In the genomic region with DNA sequence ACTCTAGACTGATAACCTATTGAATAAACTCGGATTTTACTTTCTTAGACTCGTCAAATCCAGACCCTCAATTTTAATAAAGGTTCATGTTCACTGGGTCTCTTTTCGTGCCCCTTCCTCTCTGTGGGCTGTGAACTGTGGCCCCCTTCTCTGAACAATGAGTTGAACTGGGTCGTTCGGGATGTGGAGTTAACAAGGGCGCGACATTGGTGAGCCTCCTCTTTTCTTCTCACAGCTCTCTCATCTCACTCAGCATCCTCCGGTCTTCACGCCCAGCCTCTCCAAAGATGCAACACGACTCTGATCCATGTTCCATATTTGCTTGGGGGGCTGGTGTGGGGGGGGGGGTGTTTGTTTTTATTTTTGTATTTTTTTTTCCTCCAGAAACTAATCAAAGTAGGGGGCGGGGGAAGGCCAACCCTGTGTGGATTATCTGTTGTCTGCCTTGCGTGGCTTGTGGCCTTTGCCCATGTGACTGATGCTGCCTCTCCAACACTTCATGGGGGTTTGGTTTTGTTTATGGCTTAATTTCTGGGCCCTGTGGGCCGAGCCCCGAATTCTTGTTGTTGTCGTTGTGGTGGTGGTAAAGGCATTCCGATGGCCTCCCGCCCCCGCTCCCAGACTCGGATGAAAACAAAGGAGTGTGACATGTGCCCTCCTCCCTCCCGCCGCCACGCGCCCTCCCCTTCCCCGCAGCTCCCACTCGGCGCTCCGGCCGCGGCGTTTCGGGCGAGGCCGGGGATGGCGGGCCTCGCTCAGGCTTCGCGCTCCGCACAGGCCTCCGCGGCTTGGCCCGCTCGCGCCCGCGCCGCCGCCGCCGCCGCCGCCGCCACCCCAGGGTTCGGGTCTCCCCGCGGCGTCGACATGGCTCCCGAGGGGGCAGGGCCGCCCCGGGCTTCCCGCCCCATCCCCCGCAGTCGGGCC, we compare ENCODE assay signal across 8 mouse cellular contexts. TPM values are rescaled to one million over a fixed set of nuclear protein-coding genes. Genes with fewer than 3 reads are reported as not detected.
A peak's percentile ranks its signal among the peaks of the same experiment; 100 is the strongest.
DNase-seq lines count a peak whose midpoint lies in the region; ATAC-seq lines count a peak whose summit lies in the region.

No protein-coding gene starts in this region.

- peak; percentile 20 for ATAC-seq in activated CD4-positive, CD25-positive, alpha-beta regulatory T cell, adult 4 months
- peak; percentile 68 for ATAC-seq in hindbrain, embryonic 13.5 days (ENCODE audit: low FRiP score)

- peak; percentile 78 to 80 for DNase-seq in cerebellum, postnatal 25 days
- DNase-seq in frontal cortex, postnatal 14 days (ENCODE audit: low spot score in 2 of 2): peak; percentile 32 to 40
- peak; percentile 41 to 59 for DNase-seq in layer of hippocampus, postnatal 25 days (ENCODE audit: extremely low spot score in 1 of 2, low spot score in 1 of 2)
- peak; percentile 51 for DNase-seq in lung, postnatal 14 days
- peak; percentile 71 for DNase-seq in retina, embryonic 14.5 days (ENCODE audit: low spot score)
- DNase-seq in urinary bladder, postnatal 14 days (ENCODE audit: low spot score): peak; percentile 61

- peak overlapping the region; percentile 72 for H3K4me2 ChIP-seq in hindbrain, embryonic 13.5 days

- peak overlapping the region; percentile 100 for H3K27ac ChIP-seq in hindbrain, embryonic 13.5 days

- peak overlapping the region; percentile 100 for H3K9ac ChIP-seq in hindbrain, embryonic 13.5 days

- 0 out of 2 replicates have a peak, but pooled peaks cover 2% of the 10 kb centered on the region for H3K36me3 ChIP-seq in hindbrain, embryonic 13.5 days

- H3K9me3 ChIP-seq in hindbrain, embryonic 13.5 days: no peaks in the 10 kb centered on the region

- no peaks in the 10 kb centered on the region for H3K27me3 ChIP-seq in hindbrain, embryonic 13.5 days

- WGBS in hindbrain, embryonic 13.5 days: under 1% methylated on average over 51 of the region's 63 CpGs

- H3K4me3 ChIP-seq in hindbrain, embryonic 13.5 days: peak overlapping the region; percentile 93

- H3K4me1 ChIP-seq in hindbrain, embryonic 13.5 days (replicated peaks): peaks cover 24% of the 10 kb centered on the region

RNA-seq across cellular contexts. Expression of gene Ptbp2, which starts 2.0 kb away (rescaled TPM):
- polyA plus RNA-seq in activated CD4-positive, CD25-positive, alpha-beta regulatory T cell, adult 4 months (2017; shearing (Covaris generic)): 10 to 100 TPM; 19.1 to 24.8 TPM
- 285 and 294 TPM in 2 replicates for polyA plus RNA-seq in hindbrain, embryonic 13.5 days (2015; fragmentation: Nextera tagmentation; extraction: Ambion mirVana)
- total RNA-seq in layer of hippocampus, postnatal 25 days (2021): 100 to 1,000 TPM; 123 to 145 TPM

Comparison
In these comparisons a context has a peak if more than half of its experiments do, and no peak if none do; other contexts are left out.
1. Peak in every context shown above with its lines: DNase-seq, ATAC-seq, H3K4me3 ChIP-seq and H3K27ac ChIP-seq.
2. RNA of gene Ptbp2, which starts 2.0 kb away (polyA plus RNA-seq): 285 to 294 TPM in hindbrain, embryonic 13.5 days; 19.1 to 24.8 TPM in activated CD4-positive, CD25-positive, alpha-beta regulatory T cell, adult 4 months; every median in the first group is over 10 times any median in the second.